Mouse (Mus musculus): Measurements from ENCODE around the gene Lrba. TPM values are rescaled to one million over a fixed set of nuclear protein-coding genes. Genes with fewer than 3 reads are reported as not detected.
A peak's percentile ranks its signal among the peaks of the same experiment; 100 is the strongest.

Lrba gene
- total and polyA plus RNA-seq, 3 experiments = 9.7 to 24.3 (median 22.5) TPM

DNA sequence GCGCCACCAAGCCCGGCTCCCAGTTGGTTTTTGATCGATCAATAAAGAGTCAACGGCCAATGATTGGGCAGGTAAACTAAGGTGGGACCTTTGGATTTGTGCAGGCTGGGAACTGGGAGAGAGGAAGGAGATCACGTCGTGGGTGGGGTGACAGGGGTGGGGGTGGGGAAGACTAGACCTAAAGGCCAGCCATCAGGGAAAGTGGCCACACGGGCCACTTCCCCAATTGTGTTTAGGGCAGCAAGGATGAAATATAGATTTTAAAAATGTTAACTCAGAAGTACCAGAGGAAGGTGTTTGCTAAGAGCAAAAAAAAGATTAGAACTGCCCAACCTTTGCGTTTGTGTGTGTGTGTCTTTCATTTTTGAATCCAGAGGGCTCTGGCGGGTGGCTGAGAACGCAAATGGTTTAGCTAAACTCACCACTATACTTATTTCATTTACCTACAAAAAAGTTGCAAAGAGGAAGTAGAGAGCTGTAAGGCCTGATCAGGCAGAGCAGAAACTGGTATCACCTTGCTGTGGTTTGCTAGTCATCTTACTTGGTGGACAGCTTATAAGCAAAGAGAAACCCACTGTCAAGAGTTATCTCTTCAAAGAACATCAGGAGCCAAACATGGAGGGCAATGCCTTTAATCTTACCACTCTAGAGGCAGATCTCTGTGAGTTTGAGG is 14.1 kb upstream of the Lrba start:
- WGBS = 87% methylated on average over 10 of the region's 10 CpGs

GRCm38 (mm10) chr3:86210959-86211358 is 13.5 kb upstream of the Lrba start:
- intact Hi-C loops (cut with DNase I) = no loop called here
- no peak overlapping the region for H3K27ac ChIP-seq
- H3K27me3 ChIP-seq (ENCODE audit: control insufficient read depth, insufficient read depth, low read length) = no peaks in the 10 kb centered on the region; the same call in 1 of the 2 replicates
- WGBS = 76% methylated on average over 3 of the region's 3 CpGs
- no peak overlapping the region for H3K4me3 ChIP-seq
- TF ChIP-seq CTCF (IDR thresholded peaks at IDR 0.05) (no peak), POLR2A (IDR thresholded peaks at IDR 0.05; ENCODE audit: insufficient read depth, low read depth, low read length) (no peak), EP300 (IDR thresholded peaks at IDR 0.05; ENCODE audit: insufficient read depth, low read depth, low read length) (no peak)
- H3K9ac ChIP-seq (ENCODE audit: low read depth, low read length) = no peak overlapping the region
- no peaks in the 10 kb centered on the region for H3K79me2 ChIP-seq (replicated peaks; ENCODE audit: control insufficient read depth, insufficient read depth, low read length)
- H3K36me3 ChIP-seq (ENCODE audit: control insufficient read depth, insufficient read depth, low read length) = no peaks in the 10 kb centered on the region
- no peaks in the 10 kb centered on the region for H3K4me1 ChIP-seq (ENCODE audit: control insufficient read depth, insufficient read depth, low read length)
- no peak for DNase-seq

More for the DNA sequence above, 14.1 kb upstream of the Lrba start:
- H3K4me3 ChIP-seq = no peak overlapping the region
- TF ChIP-seq POLR2A (IDR thresholded peaks at IDR 0.05; ENCODE audit: insufficient read depth, low read depth, low read length) = no peak
- no peak for TF ChIP-seq EP300 (IDR thresholded peaks at IDR 0.05; ENCODE audit: insufficient read depth, low read depth, low read length)
- TF ChIP-seq CTCF (IDR thresholded peaks at IDR 0.05) = no peak
- no peaks in the 10 kb centered on the region for H3K79me2 ChIP-seq (replicated peaks; ENCODE audit: control insufficient read depth, insufficient read depth, low read length)
- H3K9ac ChIP-seq (ENCODE audit: low read depth, low read length) = no peak overlapping the region
- no peaks in the 10 kb centered on the region for H3K27me3 ChIP-seq (ENCODE audit: control insufficient read depth, insufficient read depth, low read length)
- no peak for DNase-seq
- no peak overlapping the region for H3K27ac ChIP-seq
- H3K36me3 ChIP-seq (ENCODE audit: control insufficient read depth, insufficient read depth, low read length) = no peaks in the 10 kb centered on the region
- intact Hi-C loops (cut with DNase I) = no loop called here
- H3K4me1 ChIP-seq (ENCODE audit: control insufficient read depth, insufficient read depth, low read length) = no peaks in the 10 kb centered on the region

DNA sequence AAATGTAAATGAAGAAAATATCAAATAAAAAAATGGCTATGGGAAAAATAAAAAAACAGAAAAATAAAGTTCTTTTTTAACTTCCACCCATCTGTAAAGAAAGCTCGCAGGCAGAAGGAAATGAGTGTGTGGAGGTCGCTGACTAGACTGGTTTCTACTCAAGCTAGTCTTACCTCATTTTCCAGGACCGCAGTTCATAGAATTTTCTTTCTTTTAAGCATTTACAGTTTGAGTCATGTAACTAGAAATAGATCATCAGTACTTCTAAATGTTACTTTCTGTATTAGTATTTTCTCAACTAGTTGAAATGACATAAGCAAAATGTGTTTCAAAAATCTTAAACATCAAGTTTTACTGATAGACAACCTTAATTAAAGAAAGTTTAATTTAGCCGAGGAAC is 10.2 kb upstream of the Lrba start:
- H3K79me2 ChIP-seq (replicated peaks; ENCODE audit: control insufficient read depth, insufficient read depth, low read length) = no peaks in the 10 kb centered on the region
- 78% methylated on average over 4 of the region's 4 CpGs for whole genome bisulfite sequencing
- H3K4me1 ChIP-seq (ENCODE audit: control insufficient read depth, insufficient read depth, low read length) = no peaks in the 10 kb centered on the region
- no peak overlapping the region for H3K9ac ChIP-seq (ENCODE audit: low read depth, low read length)
- intact Hi-C loops (cut with DNase I) = no loop called here
- no peak overlapping the region for H3K27ac ChIP-seq
- no peak for DNase-seq
- TF ChIP-seq CTCF (IDR thresholded peaks at IDR 0.05) (no peak), EP300 (IDR thresholded peaks at IDR 0.05; ENCODE audit: insufficient read depth, low read depth, low read length) (no peak), POLR2A (IDR thresholded peaks at IDR 0.05; ENCODE audit: insufficient read depth, low read depth, low read length) (no peak)
- H3K4me3 ChIP-seq = no peak overlapping the region
- no peaks in the 10 kb centered on the region for H3K36me3 ChIP-seq (ENCODE audit: control insufficient read depth, insufficient read depth, low read length)
- H3K27me3 ChIP-seq (ENCODE audit: control insufficient read depth, insufficient read depth, low read length) = no peaks in the 10 kb centered on the region; the same call in 1 of the 2 replicates

DNA sequence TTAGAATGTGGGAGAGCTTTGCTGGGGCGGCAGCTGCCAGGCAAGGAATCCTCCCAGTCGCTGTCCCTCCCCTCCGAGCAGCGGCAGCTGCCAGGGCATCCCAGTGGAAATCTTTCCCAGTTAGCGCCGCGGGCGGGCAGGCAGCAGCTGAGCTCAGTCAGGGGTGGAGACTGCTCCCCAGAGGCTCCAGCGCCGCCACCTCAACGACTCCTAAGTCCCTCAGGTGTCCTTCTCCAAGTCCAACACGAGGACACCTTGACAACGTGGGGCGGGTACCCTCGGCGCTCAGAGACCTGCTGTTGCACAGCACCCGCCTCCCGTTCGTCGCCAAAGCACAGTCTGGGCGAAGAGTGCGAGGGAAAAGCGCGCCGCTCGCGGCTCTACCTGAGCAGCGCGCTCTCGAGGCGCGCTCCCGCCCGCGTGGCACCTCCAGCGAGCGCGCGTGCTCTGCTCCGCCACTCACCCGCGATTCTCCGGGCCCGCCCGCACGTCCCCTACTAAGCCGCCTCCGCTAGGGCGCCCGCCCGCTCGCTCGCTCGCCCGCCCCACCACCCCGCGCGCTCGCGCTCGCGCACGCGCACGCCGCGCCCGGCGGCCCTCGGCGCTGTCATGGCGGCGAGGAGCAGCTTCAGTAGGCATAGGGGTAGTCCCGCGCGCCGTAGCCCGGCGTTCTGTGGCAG is 706 bp upstream of the Lrba start:
- intact Hi-C loops (cut with DNase I) = loop anchor here (2.0 to 5.0 kb wide), 2 partner anchors 81 to 699 kb away; partner anchors contain the start of genes Dclk2 and Rps3a1
- H3K4me1 ChIP-seq (ENCODE audit: control insufficient read depth, insufficient read depth, low read length) = no peaks in the 10 kb centered on the region
- under 1% methylated on average over 79 of the region's 79 CpGs for WGBS
- H3K9ac ChIP-seq (ENCODE audit: low read depth, low read length) = peak overlapping the region; percentile 96
- no peaks in the 10 kb centered on the region for H3K27me3 ChIP-seq (ENCODE audit: control insufficient read depth, insufficient read depth, low read length)
- H3K27ac ChIP-seq = peak overlapping the region; percentile 95
- TF ChIP-seq CTCF (IDR thresholded peaks at IDR 0.05) (no peak), POLR2A (IDR thresholded peaks at IDR 0.05; ENCODE audit: insufficient read depth, low read depth, low read length) (peak; percentile 61), EP300 (IDR thresholded peaks at IDR 0.05; ENCODE audit: insufficient read depth, low read depth, low read length) (no peak)
- no peaks in the 10 kb centered on the region for H3K79me2 ChIP-seq (replicated peaks; ENCODE audit: control insufficient read depth, insufficient read depth, low read length)
- H3K4me3 ChIP-seq = peak overlapping the region; percentile 96
- DNase-seq = peak; percentile 88 to 92
- no peaks in the 10 kb centered on the region for H3K36me3 ChIP-seq (ENCODE audit: control insufficient read depth, insufficient read depth, low read length)

- Histone ChIP-seq H3K27ac (peak overlapping the region; percentile 95), H3K9ac (ENCODE audit: low read depth, low read length) (peak overlapping the region; percentile 96), H3K4me1 (ENCODE audit: control insufficient read depth, insufficient read depth, low read length) (no peaks in the 10 kb centered on the region), H3K27me3 (ENCODE audit: control insufficient read depth, insufficient read depth, low read length) (no peaks in the 10 kb centered on the region), H3K36me3 (ENCODE audit: control insufficient read depth, insufficient read depth, low read length) (no peaks in the 10 kb centered on the region), H3K79me2 (replicated peaks; ENCODE audit: control insufficient read depth, insufficient read depth, low read length) (no peaks in the 10 kb centered on the region), H3K4me3 (peak overlapping the region; percentile 96)
- 0 out of 2 replicates have a peak, but pooled peaks have one; percentile 57 for TF ChIP-seq POLR2A (IDR thresholded peaks at IDR 0.05; ENCODE audit: insufficient read depth, low read depth, low read length)
- TF ChIP-seq CTCF (IDR thresholded peaks at IDR 0.05) = no peak
- intact Hi-C loops (cut with DNase I) = loop anchor here (2.0 to 5.0 kb wide), 2 partner anchors 81 to 698 kb away; partner anchors contain the start of genes Dclk2 and Rps3a1
- under 1% methylated on average over 28 of the region's 28 CpGs for WGBS
- no peak for DNase-seq
These were observed 241 bp upstream of the Lrba start for GRCm38 (mm10) chr3:86224314-86224563.

GRCm38 (mm10) chr3:86231532-86232086 is 7.1 kb downstream of the Lrba start:
- Histone ChIP-seq H3K4me1 (ENCODE audit: control insufficient read depth, insufficient read depth, low read length) (no peaks in the 10 kb centered on the region), H3K36me3 (ENCODE audit: control insufficient read depth, insufficient read depth, low read length) (no peaks in the 10 kb centered on the region), H3K4me3 (no peak overlapping the region), H3K27ac (no peak overlapping the region), H3K9ac (ENCODE audit: low read depth, low read length) (no peak overlapping the region), H3K79me2 (replicated peaks; ENCODE audit: control insufficient read depth, insufficient read depth, low read length) (0 out of 2 replicates have a peak, but pooled peaks cover 3% of the 10 kb centered on the region), H3K27me3 (ENCODE audit: control insufficient read depth, insufficient read depth, low read length) (no peaks in the 10 kb centered on the region)
- intact Hi-C loops (cut with DNase I) = no loop called here
- no peak for DNase-seq
- TF ChIP-seq CTCF (IDR thresholded peaks at IDR 0.05) = no peak
- no peak for TF ChIP-seq EP300 (IDR thresholded peaks at IDR 0.05; ENCODE audit: insufficient read depth, low read depth, low read length)
- no peak for TF ChIP-seq POLR2A (IDR thresholded peaks at IDR 0.05; ENCODE audit: insufficient read depth, low read depth, low read length)
- 38% methylated on average over 1 of the region's 1 CpGs for WGBS
